Mouse (Mus musculus) heart, adult 2 months (tissue): ENCODE measurements around the gene Itsn2.

Experiments used
- EP300 ChIP-seq: fragments of 200-500 bp; IDR thresholded peaks from 2 replicates; pipeline ENCODE4 v1.6.1; 2011; ENCODE audit warnings: low read depth, low read length, control low read depth; ENCODE audit not compliant: insufficient read depth
- POLR2A ChIP-seq: fragments of 200-500 bp; IDR thresholded peaks from 2 replicates; pipeline ENCODE4 v1.6.1; 2011; ENCODE audit warnings: mild to moderate bottlenecking, low read depth, low read length, control low read depth; ENCODE audit not compliant: insufficient read depth

DNA sequence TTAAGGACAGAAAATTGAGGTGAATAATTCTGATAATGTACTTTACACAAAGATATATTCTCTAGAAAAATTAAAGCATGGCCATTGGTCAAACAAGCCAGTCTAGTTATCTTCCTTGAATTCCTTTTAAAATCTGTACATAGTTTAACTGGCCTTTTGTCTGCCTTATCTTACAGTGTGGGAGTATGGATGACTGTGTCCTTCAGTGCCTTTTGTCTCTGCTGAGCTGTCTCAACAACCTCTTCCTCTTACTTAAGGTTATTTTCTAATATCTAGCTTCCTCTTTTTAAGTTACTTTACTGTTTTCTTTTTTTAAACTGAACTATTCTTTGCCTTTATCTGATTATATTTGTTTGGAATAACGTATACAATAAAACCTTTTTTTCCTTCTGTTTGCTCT lies 48.3 kb downstream of the Itsn2 start:
- no peak for TF ChIP-seq POLR2A
- no peak for TF ChIP-seq EP300
